Mouse (Mus musculus): ENCODE measurements around the gene Prr30.
"Not testable (repeated sequence)": the region's sequence is repeated elsewhere in the genome, so short reads cannot be mapped to it uniquely, and the experiment has no call there.

Prr30 gene

GRCm38 (mm10) chr14:101200230-101200629 lies at the start of gene Prr30:
Gene Prr30, minus strand, starts transcription at chr14:101200330.
- no peak for DNase-seq

GRCm38 (mm10) chr14:101246793-101247192 lies 46.7 kb upstream of the Prr30 start:
- DNase-seq, result no peak

GRCm38 (mm10) chr14:101245706-101246105 lies 45.6 kb upstream of the Prr30 start:
- DNase-seq, result no peak

DNA sequence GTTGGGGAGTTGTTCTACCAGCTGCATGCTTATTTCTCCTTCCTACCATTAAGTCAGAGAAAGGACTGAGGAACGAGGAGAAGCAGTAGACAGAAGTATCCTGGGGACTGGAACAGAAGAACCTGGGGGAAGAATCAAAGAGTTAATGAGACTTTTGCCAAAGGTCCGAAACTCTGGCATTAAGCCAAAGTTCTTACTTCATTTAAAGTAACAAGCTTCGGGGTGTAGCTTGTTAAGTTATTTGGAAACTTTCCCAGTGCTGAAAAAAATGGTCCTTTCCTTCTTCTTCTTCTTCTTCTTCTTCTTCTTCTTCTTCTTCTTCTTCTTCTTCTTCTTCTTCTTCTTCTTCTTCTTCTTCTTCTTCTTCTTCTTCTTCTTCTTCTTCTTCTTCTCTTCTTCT lies 44.3 kb upstream of the Prr30 start:
- DNase-seq, result not testable (repeated sequence)

DNA sequence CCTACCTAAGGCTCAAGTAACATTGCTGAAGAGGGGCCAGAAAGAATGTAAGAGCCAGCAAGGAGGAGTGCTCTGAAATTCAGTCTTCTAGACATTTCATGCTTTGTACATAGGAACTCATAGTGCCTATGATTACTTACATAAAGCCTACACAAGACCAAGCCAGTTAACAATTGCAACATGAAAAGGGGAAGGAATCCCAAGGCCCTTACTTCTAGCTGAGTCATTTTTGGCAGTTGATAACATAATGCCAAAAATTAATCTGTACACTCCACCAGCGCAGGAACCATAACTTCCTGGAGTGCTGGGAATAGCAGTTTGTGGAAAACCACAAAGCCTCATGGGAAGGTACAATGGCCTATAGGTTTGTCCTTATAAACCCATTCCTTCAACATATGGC lies 37.8 kb upstream of the Prr30 start:
- no peak for DNase-seq

DNA sequence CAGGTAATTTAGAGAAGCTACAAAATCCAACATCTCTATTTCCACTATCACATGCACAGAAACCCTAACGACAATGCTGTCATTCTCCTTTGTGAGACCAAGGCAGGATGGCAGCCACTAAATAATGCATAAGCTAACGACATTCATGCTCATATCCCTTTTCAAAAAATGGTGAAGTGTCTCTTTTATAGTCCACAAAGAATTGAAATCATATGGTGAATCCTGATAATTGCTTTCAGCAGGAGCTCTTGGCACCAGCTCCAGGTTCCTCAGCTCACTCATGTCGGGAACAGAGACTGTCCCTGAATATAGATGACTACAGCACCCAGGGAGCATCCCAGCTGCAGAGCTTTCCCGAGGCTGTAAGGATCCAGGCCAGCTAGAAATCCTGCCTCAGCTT lies 28.9 kb upstream of the Prr30 start:
- DNase-seq, result no peak

DNA sequence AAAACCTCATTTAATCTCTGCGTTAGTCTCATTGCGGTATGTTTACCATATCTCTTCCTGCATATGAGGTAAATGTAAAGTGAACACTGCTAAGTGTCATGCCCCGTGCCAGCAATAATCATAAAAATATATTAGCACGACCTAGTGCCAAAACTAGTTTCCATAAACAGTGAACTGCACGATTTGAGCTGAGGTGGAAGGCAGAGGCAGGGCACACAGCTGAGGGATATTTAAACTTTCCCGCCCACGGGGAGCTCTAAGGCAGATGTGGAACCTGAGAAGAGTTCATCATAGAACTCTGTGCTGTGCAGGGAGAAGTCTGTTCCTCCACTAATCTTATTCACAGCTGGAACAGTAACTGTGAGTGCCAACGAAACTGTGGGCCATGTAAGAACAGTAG lies 22.2 kb upstream of the Prr30 start:
- DNase-seq, result no peak

DNA sequence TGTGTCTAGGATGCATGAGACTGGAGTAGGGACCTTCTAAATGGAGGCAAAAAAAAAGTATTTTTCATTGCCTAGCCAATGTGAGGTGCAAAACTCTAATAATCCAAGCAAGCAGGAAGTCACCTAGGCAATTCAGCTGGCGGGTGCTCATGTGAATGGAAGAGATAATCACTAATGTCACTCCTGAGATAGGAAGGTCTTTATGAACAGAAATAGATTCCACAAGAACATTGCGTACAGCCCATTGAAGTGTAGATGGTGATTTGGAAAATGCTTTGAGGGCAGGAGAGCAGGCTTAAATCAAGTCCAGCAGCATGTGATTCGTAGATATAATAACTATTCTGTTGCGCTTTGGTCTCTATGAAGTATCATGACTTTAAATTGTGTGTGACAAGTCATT lies 27.9 kb downstream of the Prr30 start:
- DNase-seq, result no peak

Data from lung, adult 18-20 months (tissue).